Mouse (Mus musculus) intestine, embryonic 15.5 days (tissue): ENCODE results near the gene Lrrc30. TPM values are rescaled to one million over a fixed set of nuclear protein-coding genes. Genes with fewer than 3 reads are reported as not detected.
A peak's percentile ranks its signal among the peaks of the same experiment; 100 is the strongest.

ENCODE experiments used
- ATAC-seq: fragments of 200-750 bp; cut with Nextera tagmentation; 2 replicates; pipeline ENCODE4 v1.8.0; 2017; ENCODE audit warnings: moderate TSS enrichment, moderate library complexity
- H3K27ac ChIP-seq: fragments of 300-500 bp; sonication (generic); 2 replicates; pipeline ENCODE4 v1.5.1; 2015; ENCODE audit warnings: mild to moderate bottlenecking, inconsistent platforms
- H3K27me3 ChIP-seq: fragments of 300-500 bp; sonication (generic); replicated peaks from 2 replicates; pipeline ENCODE4 v1.6.1; 2015; ENCODE audit warnings: inconsistent platforms
- H3K36me3 ChIP-seq: fragments of 300-500 bp; sonication (generic); 2 replicates; pipeline ENCODE4 v1.6.1; 2015; ENCODE audit warnings: inconsistent platforms
- H3K4me1 ChIP-seq: fragments of 300-500 bp; sonication (generic); replicated peaks from 2 replicates; pipeline ENCODE4 v1.6.1; 2015; ENCODE audit warnings: inconsistent platforms
- H3K4me2 ChIP-seq: fragments of 300-500 bp; sonication (generic); replicated peaks from 2 replicates; pipeline ENCODE4 v1.6.1; 2015; ENCODE audit warnings: mild to moderate bottlenecking, inconsistent platforms
- H3K4me3 ChIP-seq: fragments of 300-500 bp; sonication (generic); replicated peaks from 2 replicates; pipeline ENCODE4 v1.5.1; 2015; ENCODE audit warnings: inconsistent platforms
- H3K9ac ChIP-seq: fragments of 300-500 bp; sonication (generic); 2 replicates; pipeline ENCODE4 v1.6.1; 2015; ENCODE audit warnings: inconsistent platforms
- H3K9me3 ChIP-seq: fragments of 300-500 bp; sonication (generic); 2 replicates; pipeline ENCODE4 v1.6.1; 2016; ENCODE audit warnings: inconsistent platforms
- WGBS: fragments of 180-500 bp; shearing (Covaris S2); methylation state at CpG from one replicate; pipeline ENCODE4 v1.1.7; 2015; 5-methylcytosine and 5-hydroxymethylcytosine counted together
- polyA plus RNA-seq: library from polyadenylated mRNA; unstranded; fragments of >200 nt; fragmentation: Nextera tagmentation; extraction: Ambion mirVana; gene quantifications from 2 replicates; pipeline ENCODE4 v1.2.1, GENCODE M21; 2015

The Lrrc30 gene
- polyA plus RNA-seq, 1 experiment from 2014 or later: not detected

DNA sequence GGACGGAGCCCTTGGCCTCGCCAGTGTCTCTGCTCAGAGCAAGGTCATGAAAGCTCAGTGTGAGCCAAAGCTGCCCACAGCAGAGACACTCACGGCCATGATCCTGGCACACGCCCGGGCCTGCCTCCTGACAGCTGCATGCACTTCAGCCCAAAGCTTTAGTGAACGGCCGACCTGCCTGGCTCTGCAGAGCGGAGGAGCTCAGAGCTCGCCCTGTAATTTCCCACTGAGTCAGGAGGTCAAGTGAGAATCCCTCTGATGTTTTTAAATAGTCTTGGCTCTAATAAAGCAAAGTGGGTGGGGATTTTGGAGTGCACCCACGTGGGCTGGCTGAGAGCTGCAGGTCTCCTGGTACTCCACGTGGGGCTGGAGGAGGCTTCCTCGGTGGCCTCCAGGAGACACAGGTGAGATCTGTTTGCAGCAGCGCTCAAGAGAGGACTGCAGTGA is 3.3 kb downstream of the Lrrc30 start:
- Histone ChIP-seq H3K4me3 (no peak overlapping the region), H3K4me2 (no peak overlapping the region), H3K9ac (no peak overlapping the region), H3K36me3 (no peaks in the 10 kb centered on the region), H3K4me1 (no peaks in the 10 kb centered on the region), H3K27ac (no peak overlapping the region), H3K27me3 (no peaks in the 10 kb centered on the region), H3K9me3 (no peaks in the 10 kb centered on the region)
- 0 out of 2 replicates have a peak, but pooled peaks have one; percentile 34 for ATAC-seq
- 31% methylated on average over 13 of the region's 13 CpGs for WGBS

DNA sequence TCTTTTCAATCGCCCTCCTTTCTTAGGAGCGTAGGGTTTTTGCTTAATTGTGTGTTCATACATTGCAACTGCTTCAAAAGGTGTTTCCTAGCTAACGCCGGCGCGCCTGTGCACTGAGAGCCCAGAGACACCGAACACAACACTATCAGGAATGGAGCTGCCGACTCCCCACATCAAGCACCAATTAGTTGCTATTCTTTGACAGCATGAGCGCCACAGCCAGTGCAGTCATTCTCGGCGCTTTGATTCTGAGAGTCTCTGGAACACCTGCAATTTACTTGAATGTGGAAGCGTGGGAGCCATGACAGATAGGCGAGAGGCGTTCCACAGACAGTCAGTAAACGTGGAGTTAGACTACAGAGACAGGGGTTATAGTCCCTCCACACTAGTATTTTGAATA is 4.0 kb downstream of the Lrrc30 start:
- WGBS: 88% methylated on average over 15 of the region's 15 CpGs
- Histone ChIP-seq H3K27ac (no peak overlapping the region), H3K9me3 (no peaks in the 10 kb centered on the region), H3K36me3 (no peaks in the 10 kb centered on the region), H3K4me2 (no peak overlapping the region), H3K27me3 (no peaks in the 10 kb centered on the region), H3K9ac (no peak overlapping the region), H3K4me1 (no peaks in the 10 kb centered on the region), H3K4me3 (no peak overlapping the region)
- ATAC-seq: no peak

DNA sequence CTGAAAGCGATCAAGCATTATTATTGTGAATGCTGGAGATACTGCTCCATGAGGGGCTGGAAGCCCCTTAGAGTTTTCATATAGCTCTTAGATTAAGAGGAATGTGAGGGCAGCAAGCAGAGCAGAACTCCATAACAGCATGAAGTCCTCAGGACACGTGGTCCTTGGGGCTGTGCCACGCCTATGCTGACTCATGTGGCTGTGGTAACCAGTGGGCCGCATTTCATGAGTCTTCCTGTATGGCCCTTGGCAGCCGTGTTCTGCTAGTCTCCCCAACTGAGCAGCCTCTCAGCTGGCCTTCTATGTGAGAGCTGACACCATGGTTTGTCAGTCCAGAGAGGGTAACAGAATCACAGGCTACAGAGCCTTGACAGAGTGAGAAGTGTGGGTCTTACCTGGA is 7.1 kb downstream of the Lrrc30 start:
- Histone ChIP-seq H3K27ac (no peak overlapping the region), H3K9me3 (no peaks in the 10 kb centered on the region), H3K4me1 (0 out of 2 replicates have a peak, but pooled peaks cover 2% of the 10 kb centered on the region), H3K27me3 (no peaks in the 10 kb centered on the region), H3K4me3 (no peak overlapping the region), H3K36me3 (no peaks in the 10 kb centered on the region), H3K9ac (no peak overlapping the region), H3K4me2 (no peak overlapping the region)
- WGBS: 75% methylated on average over 5 of the region's 5 CpGs
- ATAC-seq: no peak

DNA sequence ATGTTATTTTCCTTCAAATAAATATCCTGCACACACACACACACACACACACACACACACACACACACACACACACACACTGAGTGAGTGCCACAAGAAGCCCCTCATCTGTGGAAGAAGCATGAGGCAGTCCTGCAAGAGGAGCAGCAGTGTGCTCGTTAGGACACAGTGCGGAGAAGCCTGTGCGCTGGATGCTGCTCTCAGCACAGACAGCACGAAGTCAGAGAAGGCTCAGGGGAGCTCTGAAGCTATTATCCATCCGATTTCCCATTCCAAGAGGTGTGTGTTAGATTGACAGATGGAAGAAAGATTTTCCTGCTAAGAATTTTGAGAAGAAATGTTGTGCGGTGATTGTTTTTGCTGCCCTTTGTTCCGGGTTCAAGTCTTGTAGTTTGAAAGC is 13.5 kb downstream of the Lrrc30 start:
- 75% methylated on average over 7 of the region's 7 CpGs for WGBS
- 0 out of 2 replicates have a peak, but pooled peaks cover 2% of the 10 kb centered on the region for H3K4me1 ChIP-seq
- ATAC-seq: no peak
- no peaks in the 10 kb centered on the region for H3K27me3 ChIP-seq
- no peak overlapping the region for H3K9ac ChIP-seq
- no peak overlapping the region for H3K4me2 ChIP-seq
- H3K4me3 ChIP-seq: no peak overlapping the region
- no peaks in the 10 kb centered on the region for H3K36me3 ChIP-seq
- no peak overlapping the region for H3K27ac ChIP-seq
- no peaks in the 10 kb centered on the region for H3K9me3 ChIP-seq

DNA sequence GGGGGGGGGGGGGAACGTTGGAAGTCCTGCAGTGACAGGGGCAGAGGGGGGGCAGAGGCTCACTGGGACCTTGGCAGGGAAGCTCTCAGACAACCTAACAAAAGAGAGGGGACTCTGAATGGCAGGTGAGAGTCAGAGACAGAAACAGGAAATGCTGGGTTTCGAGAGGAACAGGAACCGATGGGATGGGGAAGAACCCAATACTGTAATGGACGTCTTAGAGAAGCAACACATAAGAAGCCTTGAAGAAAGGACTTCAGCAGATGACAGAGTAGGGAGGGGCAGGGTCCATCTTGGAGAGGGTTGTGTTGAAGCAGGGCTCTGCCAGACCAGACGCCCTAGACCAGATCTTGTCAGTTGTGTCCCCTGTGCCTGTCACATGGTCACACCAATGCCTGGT is 18.1 kb downstream of the Lrrc30 start:
- WGBS: 69% methylated on average over 5 of the region's 5 CpGs
- Histone ChIP-seq H3K9ac (no peak overlapping the region), H3K36me3 (no peaks in the 10 kb centered on the region), H3K27me3 (no peaks in the 10 kb centered on the region), H3K4me1 (no peaks in the 10 kb centered on the region), H3K4me2 (no peak overlapping the region), H3K27ac (no peak overlapping the region), H3K4me3 (no peak overlapping the region), H3K9me3 (no peaks in the 10 kb centered on the region)
- ATAC-seq: no peak

DNA sequence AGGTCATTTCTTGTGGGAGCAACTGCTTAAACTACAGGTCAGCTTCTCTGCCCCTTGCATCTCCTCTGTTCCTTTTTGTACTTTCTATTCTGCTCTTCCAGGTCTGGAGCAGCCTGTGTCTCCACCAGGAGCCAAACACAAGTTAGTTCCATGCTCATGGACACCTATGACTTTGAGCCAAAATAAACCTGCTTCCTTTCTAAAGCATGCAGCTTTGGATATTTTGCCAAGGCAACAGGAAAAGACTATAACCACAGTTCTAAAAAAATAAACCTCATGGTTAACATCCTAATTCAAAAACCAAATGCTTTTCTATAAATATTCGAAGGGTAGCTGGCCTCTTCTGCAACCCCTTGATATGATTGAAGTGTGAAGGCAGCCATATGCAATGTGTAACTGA is 19.9 kb downstream of the Lrrc30 start:
- H3K4me1 ChIP-seq: no peaks in the 10 kb centered on the region
- WGBS: 83% methylated on average over 1 of the region's 1 CpGs
- no peaks in the 10 kb centered on the region for H3K36me3 ChIP-seq
- H3K9me3 ChIP-seq: no peaks in the 10 kb centered on the region
- no peak overlapping the region for H3K9ac ChIP-seq
- ATAC-seq: no peak
- no peak overlapping the region for H3K4me2 ChIP-seq
- no peaks in the 10 kb centered on the region for H3K27me3 ChIP-seq
- no peak overlapping the region for H3K27ac ChIP-seq
- H3K4me3 ChIP-seq: no peak overlapping the region

DNA sequence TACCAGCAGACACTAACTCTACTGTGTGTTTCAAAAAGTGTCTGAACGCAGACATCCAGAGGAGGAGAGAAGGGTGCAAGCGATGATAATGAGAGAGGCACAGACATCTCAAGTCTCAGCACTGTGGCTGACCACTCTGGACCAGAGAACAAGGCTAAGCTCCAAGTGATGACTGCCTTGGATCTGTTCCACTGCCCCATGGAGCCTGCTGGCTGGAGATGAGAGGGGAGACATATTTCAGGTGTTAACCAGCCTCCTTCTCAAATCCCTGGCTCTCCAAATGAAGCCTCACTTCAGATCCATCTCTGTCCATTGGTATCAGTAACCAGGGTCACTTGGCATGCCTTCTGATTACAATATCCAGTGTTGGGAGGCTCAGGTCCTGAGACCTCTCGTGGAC is 20.4 kb downstream of the Lrrc30 start:
- WGBS: 85% methylated on average over 3 of the region's 3 CpGs

DNA sequence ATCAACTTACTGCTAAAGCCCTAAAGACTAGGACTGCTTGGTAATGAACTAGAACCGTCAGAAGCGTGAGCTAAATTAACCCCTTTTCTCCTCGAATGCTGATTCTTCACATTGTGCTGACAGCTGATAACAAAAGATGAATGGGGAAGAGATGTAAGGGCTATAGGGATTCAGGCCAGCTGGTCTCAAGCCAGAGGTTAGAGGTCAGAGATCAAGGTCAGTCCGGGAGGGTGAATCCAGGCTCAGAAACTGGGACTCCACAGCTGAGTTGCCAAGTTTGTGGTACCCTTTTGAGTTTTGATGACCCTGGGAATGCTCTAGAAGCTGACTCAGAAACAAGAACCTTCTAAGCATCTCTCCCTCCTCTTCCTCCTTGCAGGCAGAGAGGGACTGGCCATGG is 28.1 kb downstream of the Lrrc30 start:
- Histone ChIP-seq H3K9ac (no peak overlapping the region), H3K27me3 (no peaks in the 10 kb centered on the region), H3K9me3 (no peaks in the 10 kb centered on the region), H3K4me2 (no peak overlapping the region), H3K4me3 (no peak overlapping the region), H3K36me3 (no peaks in the 10 kb centered on the region), H3K4me1 (no peaks in the 10 kb centered on the region), H3K27ac (no peak overlapping the region)
- ATAC-seq: no peak
- 59% methylated on average over 4 of the region's 4 CpGs for WGBS

More for the DNA sequence above, 20.4 kb downstream of the Lrrc30 start:
- Histone ChIP-seq H3K4me3 (no peak overlapping the region), H3K36me3 (no peaks in the 10 kb centered on the region), H3K27ac (no peak overlapping the region), H3K4me1 (no peaks in the 10 kb centered on the region), H3K4me2 (no peak overlapping the region), H3K27me3 (no peaks in the 10 kb centered on the region), H3K9ac (no peak overlapping the region), H3K9me3 (no peaks in the 10 kb centered on the region)
- no peak for ATAC-seq

DNA sequence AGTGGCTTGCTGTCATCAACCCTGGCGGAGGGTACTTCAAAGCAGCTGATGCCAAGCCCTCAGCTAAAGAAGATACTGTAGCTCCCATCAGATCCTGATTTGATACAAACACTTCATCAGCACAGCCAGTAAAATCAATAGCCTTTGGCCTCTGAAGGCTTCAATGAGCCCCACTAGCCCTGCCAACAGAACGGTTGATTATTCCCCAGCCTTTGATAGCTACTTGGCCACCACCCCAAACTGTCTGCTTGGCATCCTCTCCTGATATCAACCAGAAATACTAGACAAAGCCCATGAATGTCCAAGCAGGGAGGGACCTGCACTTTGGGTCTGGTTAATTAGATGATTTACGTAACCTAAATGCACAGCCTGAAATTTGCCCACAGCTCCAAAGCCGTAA is 30.0 kb downstream of the Lrrc30 start:
- Histone ChIP-seq H3K4me2 (no peak overlapping the region), H3K4me1 (no peaks in the 10 kb centered on the region), H3K27me3 (no peaks in the 10 kb centered on the region), H3K36me3 (no peaks in the 10 kb centered on the region), H3K27ac (no peak overlapping the region), H3K9ac (no peak overlapping the region), H3K9me3 (no peaks in the 10 kb centered on the region), H3K4me3 (no peak overlapping the region)
- ATAC-seq: no peak
- WGBS: 81% methylated on average over 4 of the region's 4 CpGs

DNA sequence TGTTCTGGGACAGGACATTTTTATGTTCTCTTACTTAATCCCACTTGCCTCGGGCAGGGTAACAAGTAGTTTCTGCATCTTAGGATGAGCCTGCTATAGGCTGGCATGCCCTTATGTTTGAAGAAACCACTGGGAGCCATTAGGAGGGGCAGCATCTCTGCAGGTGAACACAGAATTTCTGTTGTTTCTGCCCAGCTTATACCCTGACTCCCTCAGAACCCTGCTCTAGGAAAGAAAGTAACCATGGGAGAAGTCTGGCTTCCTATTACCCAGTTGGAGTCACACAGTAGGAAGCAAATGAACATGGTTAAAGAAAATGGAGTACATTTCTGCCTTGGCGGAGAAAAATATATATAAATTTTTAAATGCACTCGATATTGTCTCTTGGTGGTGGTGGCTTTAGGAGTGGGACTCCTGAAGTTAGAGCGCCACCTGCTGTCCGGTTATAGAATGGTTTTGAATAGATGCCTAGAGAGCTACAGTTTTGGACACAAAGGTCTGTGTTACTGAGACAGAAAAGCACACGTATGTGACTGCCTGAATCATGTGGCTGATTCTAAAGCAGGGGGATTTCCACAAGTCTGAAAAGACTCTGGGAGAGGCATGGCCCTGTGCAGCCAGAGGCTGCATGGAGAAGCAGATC is 47.5 kb downstream of the Lrrc30 start:
- no peaks in the 10 kb centered on the region for H3K4me1 ChIP-seq
- H3K9me3 ChIP-seq: no peaks in the 10 kb centered on the region
- H3K9ac ChIP-seq: no peak overlapping the region
- no peak overlapping the region for H3K4me3 ChIP-seq
- no peak overlapping the region for H3K4me2 ChIP-seq
- H3K36me3 ChIP-seq: no peaks in the 10 kb centered on the region
- H3K27me3 ChIP-seq: no peaks in the 10 kb centered on the region
- 20% methylated on average over 6 of the region's 6 CpGs for WGBS
- ATAC-seq: 0 out of 2 replicates have a peak, but pooled peaks have one; percentile 43
- no peak overlapping the region for H3K27ac ChIP-seq

DNA sequence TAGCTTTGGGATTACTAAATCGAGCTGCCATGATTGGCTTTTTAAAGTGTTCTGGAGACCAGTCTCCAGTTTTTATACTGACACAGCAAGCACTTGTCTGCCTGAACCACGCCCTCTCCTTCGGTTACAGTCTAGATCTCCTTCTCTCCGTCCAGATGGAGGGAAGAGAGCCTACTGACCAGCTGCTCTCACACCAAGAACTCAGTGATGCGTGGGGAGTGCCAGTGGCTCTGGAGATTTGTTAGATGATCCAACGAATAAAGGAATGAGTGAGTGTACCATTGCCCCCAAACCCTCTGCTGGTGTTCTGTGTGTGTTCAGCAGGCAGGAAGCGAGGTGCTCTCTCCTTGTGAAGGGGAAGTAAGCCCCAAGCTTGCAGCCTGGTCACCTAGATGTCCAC is 48.0 kb downstream of the Lrrc30 start:
- Histone ChIP-seq H3K27me3 (no peaks in the 10 kb centered on the region), H3K4me2 (no peak overlapping the region), H3K36me3 (no peaks in the 10 kb centered on the region), H3K9ac (no peak overlapping the region), H3K4me3 (no peak overlapping the region), H3K9me3 (no peaks in the 10 kb centered on the region), H3K4me1 (no peaks in the 10 kb centered on the region), H3K27ac (no peak overlapping the region)
- 61% methylated on average over 7 of the region's 7 CpGs for WGBS
- ATAC-seq: no peak

DNA sequence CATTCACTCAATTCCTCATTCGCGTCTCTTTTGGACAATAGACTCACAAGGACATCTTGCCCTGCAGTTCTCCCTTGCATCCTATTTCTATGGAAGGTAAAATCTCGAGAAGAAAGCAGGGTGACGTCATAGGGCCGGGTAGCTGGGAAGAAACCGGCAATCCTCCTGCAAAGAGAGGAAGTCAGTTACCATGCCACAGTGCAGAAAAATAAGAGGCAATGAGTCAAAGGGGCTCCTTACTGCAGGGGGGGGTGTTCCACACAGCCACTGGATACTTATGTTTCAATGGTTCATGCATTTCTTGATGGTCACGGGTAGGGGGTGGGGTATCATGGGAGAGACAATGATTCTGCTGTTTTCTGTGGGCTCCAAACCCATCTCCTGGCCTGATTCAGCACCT is 49.1 kb downstream of the Lrrc30 start:
- Histone ChIP-seq H3K27ac (no peak overlapping the region), H3K9me3 (no peaks in the 10 kb centered on the region), H3K4me2 (no peak overlapping the region), H3K4me3 (no peak overlapping the region), H3K4me1 (no peaks in the 10 kb centered on the region), H3K9ac (no peak overlapping the region), H3K36me3 (no peaks in the 10 kb centered on the region), H3K27me3 (no peaks in the 10 kb centered on the region)
- ATAC-seq: no peak
- 69% methylated on average over 7 of the region's 7 CpGs for WGBS

DNA sequence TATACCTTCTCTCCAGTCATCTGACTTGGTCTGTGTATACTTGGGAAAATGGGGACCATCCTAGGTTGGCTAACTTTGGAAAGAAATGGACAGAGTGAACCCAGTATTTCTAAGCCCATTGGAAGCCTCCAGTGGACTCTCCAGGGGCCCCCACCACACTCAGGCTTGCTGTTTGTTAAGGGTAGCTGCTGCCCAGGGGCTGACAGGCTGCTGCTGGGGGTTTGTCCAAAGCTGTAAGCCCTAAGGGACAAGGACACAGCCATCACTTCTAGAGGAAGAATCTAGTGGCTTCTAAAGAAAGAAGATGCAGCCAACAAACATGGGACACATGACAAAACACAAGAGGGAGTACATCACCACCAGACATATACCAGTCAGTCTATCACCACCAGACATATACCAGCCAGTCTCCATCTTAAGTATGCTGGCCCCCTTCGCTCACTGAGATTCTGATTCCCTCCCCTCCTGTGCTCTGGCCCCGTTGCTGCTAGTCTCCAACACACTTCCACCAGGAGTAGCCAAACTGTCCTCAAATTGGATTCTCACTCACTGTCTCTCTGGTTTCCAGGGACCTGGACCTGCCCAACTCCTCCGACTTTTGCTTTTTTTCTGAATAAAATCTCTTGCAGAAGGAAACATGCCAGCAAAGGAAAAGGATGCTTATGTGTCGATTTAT is 49.7 kb downstream of the Lrrc30 start:
- H3K9me3 ChIP-seq: no peaks in the 10 kb centered on the region
- H3K4me2 ChIP-seq: no peak overlapping the region
- no peak overlapping the region for H3K9ac ChIP-seq
- 75% methylated on average over 4 of the region's 4 CpGs for WGBS
- ATAC-seq: no peak
- no peaks in the 10 kb centered on the region for H3K27me3 ChIP-seq
- no peak overlapping the region for H3K4me3 ChIP-seq
- no peaks in the 10 kb centered on the region for H3K36me3 ChIP-seq
- H3K4me1 ChIP-seq: no peaks in the 10 kb centered on the region
- no peak overlapping the region for H3K27ac ChIP-seq
